Mouse (Mus musculus) limb, embryonic 11.5 days (tissue): Measurements from ENCODE around the gene Tmem106b. TPM values are rescaled to one million over a fixed set of nuclear protein-coding genes. Genes with fewer than 3 reads are reported as not detected.

Experiments
- ATAC-seq: fragments of 200-750 bp; cut with Nextera tagmentation; 2 replicates; pipeline ENCODE4 v1.8.0; 2017; ENCODE audit warnings: low read depth; ENCODE audit not compliant: insufficient number of reproducible peaks, low FRiP score, low TSS enrichment
- DNase-seq: peaks from one replicate; pipeline ENCODE4 v3.0.0-alpha.2; 2015; ENCODE audit warnings: low spot score
- H3K27ac ChIP-seq: fragments of 300-500 bp; sonication (generic); replicated peaks from 2 replicates; pipeline ENCODE4 v1.5.1; 2014; ENCODE audit warnings: low read depth, mild to moderate bottlenecking, low read length
- H3K27me3 ChIP-seq: fragments of 300-500 bp; sonication (generic); 2 replicates; pipeline ENCODE4 v1.6.1; 2014; ENCODE audit warnings: mild to moderate bottlenecking, low read length, mixed read lengths; ENCODE audit not compliant: control insufficient read depth, insufficient read depth
- H3K36me3 ChIP-seq: fragments of 300-500 bp; sonication (generic); 2 replicates; pipeline ENCODE4 v1.6.1; 2014; ENCODE audit warnings: mild to moderate bottlenecking, low read length, moderate library complexity, mixed read lengths; ENCODE audit not compliant: control insufficient read depth, insufficient read depth
- H3K4me1 ChIP-seq: fragments of 300-500 bp; sonication (generic); 2 replicates; pipeline ENCODE4 v1.6.1; 2014; ENCODE audit warnings: low read length, mixed read lengths; ENCODE audit not compliant: control insufficient read depth, insufficient read depth
- H3K4me2 ChIP-seq: fragments of 300-500 bp; sonication (generic); 2 replicates; pipeline ENCODE4 v1.6.1; 2014; ENCODE audit warnings: low read depth, mild to moderate bottlenecking, moderate library complexity; ENCODE audit not compliant: severe bottlenecking
- H3K4me3 ChIP-seq: fragments of 300-500 bp; sonication (generic); 2 replicates; pipeline ENCODE4 v1.5.1; 2014; ENCODE audit warnings: low read depth, low read length
- H3K9ac ChIP-seq: fragments of 300-500 bp; sonication (generic); 2 replicates; pipeline ENCODE4 v1.6.1; 2014; ENCODE audit warnings: mild to moderate bottlenecking, low read length
- H3K9me3 ChIP-seq: fragments of 300-500 bp; sonication (generic); 2 replicates; pipeline ENCODE4 v1.6.1; 2016; ENCODE audit warnings: low read length; ENCODE audit not compliant: control insufficient read depth
- WGBS: fragments of 180-500 bp; shearing (Covaris S2); extraction: QIAGEN DNeasy Blood & Tissue Kit; methylation state at CpG from one replicate; pipeline ENCODE4 v1.1.7; 2014; 5-methylcytosine and 5-hydroxymethylcytosine counted together
- polyA plus RNA-seq: library from polyadenylated mRNA; unstranded; fragments of >200 nt; fragmentation: Nextera tagmentation; extraction: Ambion mirVana; gene quantifications from 2 replicates; pipeline ENCODE4 v1.2.1, GENCODE M21; 2014

The Tmem106b gene
- polyA plus RNA-seq: 25.4 and 26.6 TPM in 2 replicates

GRCm38 (mm10) chr6:13069302-13070146 is at the start of gene Tmem106b:
Tmem106b (plus strand) TSS chr6:13069759.
- DNase-seq (peak; percentile 96), ATAC-seq (peak; percentile 98)
- Histone ChIP-seq H3K9me3 (no peaks in the 10 kb centered on the region), H3K9ac (peak within 1 kb of the TSS; percentile 90), H3K4me3 (peak within 1 kb of the TSS; percentile 82), H3K27me3 (no peaks in the 10 kb centered on the region), H3K4me2 (peak within 1 kb of the TSS; percentile 55), H3K36me3 (no peaks in the 10 kb centered on the region; the same call in 1 of the 2 replicates), H3K4me1 (no peaks in the 10 kb centered on the region), H3K27ac (no peak within 1 kb of the TSS)
- 4% methylated on average over 49 of the region's 61 CpGs for WGBS

DNA sequence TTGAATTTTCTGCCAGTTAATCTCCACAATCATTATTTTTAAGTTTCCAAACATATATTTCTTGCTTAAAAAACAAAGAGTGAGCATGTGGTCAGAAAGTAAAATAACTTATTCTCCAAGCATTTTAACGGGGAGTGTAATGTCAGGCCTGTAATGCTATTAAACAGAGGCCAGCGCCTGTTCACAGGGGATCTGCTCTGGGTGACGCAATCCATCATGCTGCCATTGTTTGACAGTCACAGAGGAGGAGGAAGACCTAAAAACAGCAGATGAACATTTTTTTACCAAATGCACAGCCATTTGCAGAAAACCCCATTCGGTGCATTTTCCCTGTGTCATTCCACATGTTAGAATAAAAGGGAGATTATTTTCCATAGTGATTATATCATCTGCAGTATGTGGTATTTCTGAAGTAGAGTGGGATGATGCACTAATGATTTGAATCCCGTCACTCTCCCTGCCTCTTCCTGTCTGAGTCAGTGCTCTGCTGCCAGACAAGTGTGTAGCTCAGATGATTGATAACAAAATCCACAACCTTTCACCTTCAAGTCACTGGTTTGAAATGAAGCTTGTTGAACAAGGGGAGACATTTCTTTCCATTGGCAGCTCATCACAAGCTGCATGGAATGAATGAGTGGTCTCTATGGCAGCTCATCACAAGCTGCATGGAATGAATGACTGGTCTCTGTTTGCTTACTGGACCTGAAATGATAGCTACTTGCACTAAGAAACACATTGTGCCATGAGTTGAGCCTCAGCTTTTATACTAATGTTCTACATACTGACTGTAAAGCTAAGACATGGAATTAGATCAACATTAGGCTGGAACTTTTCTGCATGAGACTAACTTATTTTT is 48.1 kb upstream of the Tmem106b start:
- Histone ChIP-seq H3K27ac (no peak overlapping the region), H3K9ac (no peak overlapping the region), H3K27me3 (no peaks in the 10 kb centered on the region), H3K36me3 (no peaks in the 10 kb centered on the region), H3K4me3 (no peak overlapping the region), H3K4me2 (no peak overlapping the region), H3K4me1 (no peaks in the 10 kb centered on the region), H3K9me3 (no peaks in the 10 kb centered on the region)
- DNase-seq: no peak
- no peak for ATAC-seq
- WGBS: 46% methylated on average over 5 of the region's 5 CpGs

- no peak overlapping the region for H3K4me2 ChIP-seq
- H3K36me3 ChIP-seq: no peaks in the 10 kb centered on the region
- DNase-seq: no peak
- ATAC-seq: no peak
- no peaks in the 10 kb centered on the region for H3K27me3 ChIP-seq
- no peak overlapping the region for H3K27ac ChIP-seq
- no peak overlapping the region for H3K4me3 ChIP-seq
- no peak overlapping the region for H3K9ac ChIP-seq
- H3K4me1 ChIP-seq: no peaks in the 10 kb centered on the region
- no peaks in the 10 kb centered on the region for H3K9me3 ChIP-seq
Observed at GRCm38 (mm10) chr6:13030558-13030957, 39.0 kb upstream of the Tmem106b start.

DNA sequence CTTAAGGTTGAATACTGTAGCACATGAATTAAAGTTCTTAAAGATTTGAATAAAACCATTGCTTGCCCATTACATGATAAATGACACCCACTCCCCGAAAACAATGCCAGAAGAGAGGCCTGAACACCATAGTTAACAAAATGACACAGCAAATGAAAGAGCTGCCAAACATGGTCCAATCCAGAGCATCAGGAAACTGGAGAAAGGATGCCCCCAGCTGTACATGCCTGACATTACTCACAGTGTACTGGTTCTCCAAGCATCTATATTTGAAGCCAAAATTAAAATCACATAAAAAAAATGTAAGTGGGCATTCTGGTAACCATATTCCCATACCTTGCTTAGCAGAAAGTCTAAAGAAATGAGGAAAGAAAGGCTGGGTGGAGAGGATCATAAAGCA is 38.6 kb upstream of the Tmem106b start:
- H3K4me2 ChIP-seq: no peak overlapping the region
- H3K4me1 ChIP-seq: no peaks in the 10 kb centered on the region
- no peak overlapping the region for H3K9ac ChIP-seq
- no peak overlapping the region for H3K27ac ChIP-seq
- H3K9me3 ChIP-seq: no peaks in the 10 kb centered on the region
- no peaks in the 10 kb centered on the region for H3K36me3 ChIP-seq
- no peak overlapping the region for H3K4me3 ChIP-seq
- no peaks in the 10 kb centered on the region for H3K27me3 ChIP-seq
- DNase-seq (no peak), ATAC-seq (no peak)
- 78% methylated on average over 1 of the region's 1 CpGs for WGBS

GRCm38 (mm10) chr6:13052408-13053200 is 17.0 kb upstream of the Tmem106b start:
- Histone ChIP-seq H3K9ac (no peak overlapping the region), H3K4me3 (no peak overlapping the region), H3K4me1 (no peaks in the 10 kb centered on the region), H3K27ac (no peak overlapping the region), H3K27me3 (no peaks in the 10 kb centered on the region), H3K36me3 (no peaks in the 10 kb centered on the region), H3K9me3 (no peaks in the 10 kb centered on the region), H3K4me2 (no peak overlapping the region)
- WGBS: 84% methylated on average over 4 of the region's 4 CpGs
- no peak for DNase-seq
- ATAC-seq: no peak

DNA sequence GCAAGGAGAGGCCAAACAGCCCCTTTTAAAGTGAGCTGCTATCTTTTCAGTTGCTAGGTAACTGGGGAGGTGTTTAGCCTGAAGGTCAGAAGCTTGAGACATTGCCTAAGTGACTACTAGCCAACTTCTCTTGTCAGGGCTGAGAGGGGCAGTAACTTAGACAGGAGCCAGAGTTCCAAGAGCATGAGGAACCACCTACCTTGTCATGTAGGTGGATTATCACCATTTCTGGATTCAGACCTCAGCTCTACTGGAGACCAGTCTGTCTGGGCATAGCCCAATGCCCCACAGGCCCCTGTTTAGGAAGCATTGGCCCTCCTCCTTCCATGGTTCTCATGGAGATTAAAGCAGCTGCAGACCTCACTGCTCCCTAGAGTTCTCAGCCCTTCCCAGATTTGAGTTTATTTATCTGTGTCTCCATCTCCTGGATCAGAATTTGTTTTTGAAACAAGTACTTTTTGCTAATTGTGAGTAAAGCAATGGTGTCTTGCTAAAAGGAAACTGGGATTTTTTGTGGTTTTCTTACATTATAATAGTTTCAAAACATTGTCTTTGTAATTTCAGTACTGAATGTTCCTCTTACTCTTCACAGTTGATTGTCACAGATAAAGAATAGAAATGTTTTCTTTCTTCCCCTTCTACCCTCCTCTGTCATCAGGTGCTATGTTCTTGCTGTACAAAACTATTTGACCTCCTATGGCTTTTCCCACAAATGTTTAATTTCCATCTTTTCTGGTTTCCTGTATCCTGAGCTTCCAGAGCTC is 8.1 kb upstream of the Tmem106b start:
- no peak for ATAC-seq
- Histone ChIP-seq H3K27ac (no peak overlapping the region), H3K4me2 (no peak overlapping the region), H3K9ac (no peak overlapping the region), H3K9me3 (no peaks in the 10 kb centered on the region), H3K4me3 (no peak overlapping the region), H3K27me3 (no peaks in the 10 kb centered on the region), H3K36me3 (no peaks in the 10 kb centered on the region), H3K4me1 (no peaks in the 10 kb centered on the region)
- no peak for DNase-seq

DNA sequence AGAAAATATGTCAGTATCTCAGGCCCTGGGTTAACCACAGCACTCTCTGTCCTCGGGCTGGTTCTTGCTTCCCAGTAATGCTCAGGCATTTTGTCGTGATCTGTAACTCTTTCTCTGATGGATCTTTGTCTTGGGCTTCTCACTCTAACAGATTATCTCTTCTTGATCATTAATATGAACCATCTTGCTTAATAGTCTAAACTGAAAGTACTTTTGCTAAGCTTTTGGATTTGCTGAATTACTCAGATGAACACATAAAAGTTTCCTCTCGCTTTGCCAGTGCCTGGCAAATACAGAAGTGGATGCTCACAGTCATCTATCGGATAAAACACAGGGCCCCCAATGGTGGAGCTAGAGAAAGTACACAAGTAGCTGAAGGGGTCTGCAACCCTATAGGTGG is 7.5 kb upstream of the Tmem106b start:
- H3K4me1 ChIP-seq: no peaks in the 10 kb centered on the region
- H3K4me2 ChIP-seq: no peak overlapping the region
- H3K27ac ChIP-seq: no peak overlapping the region
- no peaks in the 10 kb centered on the region for H3K9me3 ChIP-seq
- no peaks in the 10 kb centered on the region for H3K27me3 ChIP-seq
- no peaks in the 10 kb centered on the region for H3K36me3 ChIP-seq
- no peak for ATAC-seq
- H3K4me3 ChIP-seq: no peak overlapping the region
- no peak overlapping the region for H3K9ac ChIP-seq
- WGBS: 81% methylated on average over 4 of the region's 4 CpGs
- no peak for DNase-seq
